Mouse (Mus musculus) T-helper 17 cell (primary cell): ENCODE results near the gene Il9r.

Experiments used
- in situ Hi-C, 2 experiments: fragments of 300-600 bp; cut with MboI, MseI; formaldehyde crosslinking; loops; 1 replicate in 1 of 2; 2 replicates in 1 of 2; pipeline ENCODE4 v1.15.1; 2025; ENCODE audit warnings: high pct_unique_total_duplicates in 2 of 2

The Il9r gene

DNA sequence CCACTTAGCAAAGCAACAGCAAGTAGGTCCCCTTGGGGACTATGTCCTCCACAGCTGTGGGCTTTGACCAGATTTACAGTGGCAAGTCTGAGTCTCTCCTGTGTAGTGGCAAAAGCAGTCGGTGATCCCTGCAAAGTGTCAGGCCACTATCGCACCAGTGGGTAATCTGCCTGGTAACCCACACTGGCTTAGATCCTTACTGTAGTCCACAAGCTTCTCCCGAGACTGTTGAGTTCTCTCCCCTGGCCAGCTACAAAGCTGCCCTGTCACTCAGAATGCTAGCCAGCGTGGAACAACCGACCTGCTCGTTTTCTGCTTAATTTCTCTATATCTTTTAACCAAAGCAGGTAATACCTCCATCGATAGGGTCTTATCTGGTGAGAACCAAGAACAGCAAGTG lies 39.7 kb downstream of the Il9r start:
- in situ Hi-C loops, result loop anchor here (5.0 to 25.0 kb wide), 3 partner anchors 163 to 486 kb away; partner anchors contain the start of gene Bod1 (in 1 of the 2)

- in situ Hi-C loops, result loop anchor here in 1 of 2 experiments (10.0 to 25.0 kb wide), 2 partner anchors 472 to 894 kb away; no protein-coding TSS in a partner anchor
Observed at GRCm38 (mm10) chr11:32159176-32159575, 40.9 kb downstream of the Il9r start.

GRCm38 (mm10) chr11:32157791-32158594 lies 42.1 kb downstream of the Il9r start:
- in situ Hi-C loops, result loop anchor here in 1 of 2 experiments (10.0 to 25.0 kb wide), 2 partner anchors 471 to 893 kb away; no protein-coding TSS in a partner anchor

DNA sequence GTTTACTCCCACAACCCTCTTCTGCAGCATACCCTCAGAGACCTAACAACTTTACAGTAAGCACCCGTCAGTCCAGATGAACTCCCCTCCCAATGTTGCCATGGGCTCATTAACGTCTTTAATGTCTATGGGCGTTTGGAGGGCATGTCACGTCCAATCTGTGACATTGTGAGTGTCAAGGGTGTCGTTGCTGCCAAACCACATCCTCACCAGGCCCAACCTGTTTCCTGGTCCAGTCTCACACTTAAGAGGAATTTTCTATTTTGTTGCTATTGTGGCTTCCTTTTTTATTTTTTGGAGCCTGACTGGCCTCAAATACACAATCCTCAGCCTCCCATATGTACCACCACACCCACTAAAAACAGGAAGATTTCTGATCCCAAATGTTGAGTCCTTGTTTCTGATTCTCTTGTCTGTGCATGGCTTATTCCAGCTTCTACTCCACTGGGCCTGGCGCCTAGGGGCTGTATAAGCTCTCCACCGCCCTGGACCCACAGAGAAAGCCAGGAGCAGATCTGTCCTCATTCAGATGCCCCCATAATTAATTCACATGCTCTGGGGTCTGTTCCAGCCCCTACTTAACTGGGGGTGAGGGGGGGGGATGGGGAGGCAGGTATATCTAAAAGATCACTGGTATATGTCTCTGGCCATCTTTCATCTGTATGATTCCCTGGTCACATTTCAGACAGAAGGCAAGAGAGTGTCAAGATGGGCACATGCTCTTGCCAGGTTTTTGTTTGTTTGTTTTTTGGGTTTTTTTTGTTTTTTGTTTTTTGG lies 43.0 kb downstream of the Il9r start:
- in situ Hi-C loops, result loop anchor here in 1 of 2 experiments (10.0 to 25.0 kb wide), 2 partner anchors 470 to 892 kb away; no protein-coding TSS in a partner anchor

GRCm38 (mm10) chr11:32153216-32153615 lies 46.9 kb downstream of the Il9r start:
- in situ Hi-C loops, result loop anchor here in 1 of 2 experiments (10.0 to 25.0 kb wide), 2 partner anchors 466 to 888 kb away; no protein-coding TSS in a partner anchor

- in situ Hi-C loops, result loop anchor here in 1 of 2 experiments (10.0 to 25.0 kb wide), 2 partner anchors 466 to 888 kb away; no protein-coding TSS in a partner anchor
Observed at GRCm38 (mm10) chr11:32152814-32153213, 47.3 kb downstream of the Il9r start.

- in situ Hi-C loops, result loop anchor here in 1 of 2 experiments (10.0 to 25.0 kb wide), 2 partner anchors 464 to 886 kb away; no protein-coding TSS in a partner anchor
Observed at GRCm38 (mm10) chr11:32151243-32151642, 48.8 kb downstream of the Il9r start.

GRCm38 (mm10) chr11:32149605-32150004 lies 50.5 kb downstream of the Il9r start:
- in situ Hi-C loops, result loop anchor here in 1 of 2 experiments (10.0 to 25.0 kb wide), 3 partner anchors 462 to 1775 kb away; no protein-coding TSS in a partner anchor

- in situ Hi-C loops, result loop anchor here in 1 of 2 experiments (10.0 kb wide), 1 partner anchor 1782 kb away; no protein-coding TSS in a partner anchor
Observed at GRCm38 (mm10) chr11:32142771-32143170, 57.3 kb downstream of the Il9r start.

- in situ Hi-C loops, result loop anchor here in 1 of 2 experiments (10.0 kb wide), 1 partner anchor 1783 kb away; no protein-coding TSS in a partner anchor
Observed at GRCm38 (mm10) chr11:32141627-32142586, 58.2 kb downstream of the Il9r start.

- in situ Hi-C loops, result loop anchor here in 1 of 2 experiments (10.0 kb wide), 1 partner anchor 1784 kb away; no protein-coding TSS in a partner anchor
Observed at GRCm38 (mm10) chr11:32141034-32141433, 59.0 kb downstream of the Il9r start.

DNA sequence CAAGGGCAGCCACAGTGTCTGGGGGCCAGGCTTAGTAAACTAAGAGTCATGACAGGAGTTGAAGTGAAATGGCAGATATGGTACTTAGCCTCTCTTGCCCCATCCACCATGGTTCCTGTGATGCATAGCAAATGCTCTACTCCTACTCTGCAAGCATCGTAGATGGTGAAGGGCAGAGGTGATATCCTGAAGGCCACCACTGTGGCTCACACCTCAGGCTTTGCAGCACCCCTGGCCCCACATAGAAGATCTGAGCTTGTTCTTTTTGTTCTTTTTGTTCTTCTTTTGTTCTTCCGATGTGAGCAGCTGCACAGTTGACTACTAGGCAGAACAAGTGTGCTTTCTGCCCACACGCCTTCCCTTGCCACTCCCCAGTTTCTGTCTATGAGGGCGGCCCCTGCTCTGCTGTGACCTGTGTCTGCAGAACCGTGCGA lies 60.5 kb downstream of the Il9r start:
- in situ Hi-C loops, result loop anchor here in 1 of 2 experiments (5.0 to 10.0 kb wide), 2 partner anchors 137 to 465 kb away; partner anchors contain the start of genes Bod1 and Nsg2

- in situ Hi-C loops, result loop anchor here in 1 of 2 experiments (5.0 to 10.0 kb wide), 2 partner anchors 136 to 464 kb away; partner anchors contain the start of genes Bod1 and Nsg2
Observed at GRCm38 (mm10) chr11:32138614-32138964, 61.5 kb downstream of the Il9r start.

GRCm38 (mm10) chr11:32137719-32138613 lies 62.1 kb downstream of the Il9r start:
- in situ Hi-C loops, result loop anchor here in 1 of 2 experiments (5.0 to 10.0 kb wide), 2 partner anchors 136 to 463 kb away; partner anchors contain the start of genes Bod1 and Nsg2
